Mouse (Mus musculus) brain, adult 2 months (tissue): ENCODE data around the gene Rnf216.

ENCODE experiments used
- DNase-seq: peaks from one replicate; pipeline ENCODE4 v3.0.0; 2011; ENCODE audit warnings: low read depth, low spot score

Rnf216 gene

GRCm38 (mm10) chr5:143101626-143102025 is 11.2 kb downstream of the Rnf216 start:
- DNase-seq, result no peak

- no peak for DNase-seq
These were observed 17.5 kb downstream of the Rnf216 start for GRCm38 (mm10) chr5:143095256-143095655.

DNA sequence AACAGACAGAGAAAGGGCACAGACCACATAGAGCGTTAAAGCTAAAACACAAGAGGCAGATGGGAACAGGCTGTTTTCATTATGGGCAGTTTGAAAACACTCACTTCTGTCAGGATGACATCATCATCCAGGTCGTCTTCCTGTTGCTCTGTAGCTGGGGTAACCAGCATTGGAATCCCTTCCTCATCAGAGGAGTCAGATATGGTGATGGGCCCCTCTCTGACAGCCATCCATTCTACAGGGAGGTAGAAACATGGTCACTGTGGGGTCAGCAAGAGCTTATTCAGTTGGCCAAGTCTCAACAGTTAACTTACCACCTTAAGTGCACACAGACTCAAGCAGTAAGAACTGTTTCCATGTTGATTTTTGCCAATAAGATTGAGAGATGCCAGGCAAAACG is 19.9 kb downstream of the Rnf216 start:
- DNase-seq, result no peak

DNA sequence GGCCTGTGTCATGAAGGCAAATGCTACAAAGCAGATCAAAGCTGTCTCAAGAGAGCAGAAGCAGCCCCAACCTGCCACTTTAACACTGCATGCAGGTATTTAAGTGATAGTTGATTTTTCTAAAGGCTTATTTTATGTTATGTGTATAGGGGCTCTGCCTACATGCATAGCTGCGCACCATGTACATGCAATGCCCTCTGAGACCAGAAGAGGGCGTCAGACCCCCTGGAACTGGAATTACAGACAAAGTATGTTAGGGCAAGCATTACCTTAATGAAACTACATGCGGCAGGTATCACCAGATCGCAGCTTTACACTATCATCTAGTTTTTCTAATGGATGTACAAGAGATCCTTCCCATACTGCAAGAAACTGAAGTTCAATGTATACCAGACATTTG is 27.9 kb downstream of the Rnf216 start:
- peak; percentile 42 for DNase-seq

DNA sequence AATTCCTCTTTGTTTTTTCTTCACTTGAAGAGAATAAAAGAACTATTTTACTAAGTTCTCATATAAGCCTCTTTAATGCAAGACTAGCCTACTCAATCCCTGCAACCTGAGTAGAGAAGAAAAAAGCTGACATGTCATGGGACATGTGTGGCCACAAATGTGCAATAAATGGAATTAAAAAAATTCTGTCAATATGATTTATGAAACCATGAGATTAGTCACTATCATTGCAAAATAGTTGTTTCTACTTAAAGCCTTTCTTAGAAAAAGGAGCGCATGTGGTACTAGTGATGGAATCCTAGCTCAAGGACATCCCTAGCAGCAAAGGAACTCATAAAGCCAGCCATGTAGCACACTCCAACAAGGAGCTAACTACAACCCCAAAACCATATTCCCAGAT is 33.0 kb downstream of the Rnf216 start:
- no peak for DNase-seq

DNA sequence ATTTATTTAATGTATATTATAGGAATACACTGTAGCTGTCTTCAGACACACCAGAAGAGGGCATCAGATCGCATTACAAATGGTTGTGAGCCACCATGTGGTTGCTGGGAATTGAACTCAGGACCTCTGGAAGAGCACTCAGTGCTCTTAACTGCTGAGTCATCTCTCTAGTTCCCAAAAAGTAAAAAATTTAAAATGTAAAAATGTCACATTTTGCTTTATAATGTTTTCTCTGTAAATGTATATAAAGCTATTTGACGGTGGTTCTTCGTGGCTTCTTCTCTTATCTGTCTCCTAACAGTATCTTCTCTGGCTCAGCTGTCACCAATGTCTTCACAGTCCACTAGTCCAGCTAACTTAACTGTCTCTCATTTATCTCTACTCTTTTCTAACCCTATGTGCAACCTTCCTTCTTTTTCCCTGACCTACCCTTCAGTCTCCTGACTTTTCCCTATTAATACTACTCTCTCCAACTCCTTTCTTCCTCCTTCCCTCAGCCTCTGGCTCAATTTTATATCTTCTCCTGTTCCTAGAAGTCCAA is 36.1 kb downstream of the Rnf216 start:
- no peak for DNase-seq

DNA sequence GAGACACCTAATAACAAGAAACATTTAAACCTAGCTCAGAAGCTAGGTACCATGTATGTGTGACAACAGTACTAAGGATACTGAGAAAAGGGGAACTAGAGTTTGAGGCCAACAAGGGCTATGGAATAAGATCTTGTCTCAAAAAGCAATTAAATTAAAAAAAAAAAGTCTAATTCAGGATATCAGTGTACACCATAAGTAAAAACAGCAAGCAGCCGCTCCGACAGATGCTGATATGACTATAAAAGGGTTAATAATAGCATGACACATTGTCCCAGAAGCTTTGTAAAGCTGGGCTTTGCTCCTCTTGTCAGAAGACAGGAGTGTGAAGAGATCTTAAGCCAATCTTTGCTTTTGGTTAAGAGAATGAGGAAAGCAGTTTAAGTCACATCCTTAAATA is 36.8 kb downstream of the Rnf216 start:
- no peak for DNase-seq

DNA sequence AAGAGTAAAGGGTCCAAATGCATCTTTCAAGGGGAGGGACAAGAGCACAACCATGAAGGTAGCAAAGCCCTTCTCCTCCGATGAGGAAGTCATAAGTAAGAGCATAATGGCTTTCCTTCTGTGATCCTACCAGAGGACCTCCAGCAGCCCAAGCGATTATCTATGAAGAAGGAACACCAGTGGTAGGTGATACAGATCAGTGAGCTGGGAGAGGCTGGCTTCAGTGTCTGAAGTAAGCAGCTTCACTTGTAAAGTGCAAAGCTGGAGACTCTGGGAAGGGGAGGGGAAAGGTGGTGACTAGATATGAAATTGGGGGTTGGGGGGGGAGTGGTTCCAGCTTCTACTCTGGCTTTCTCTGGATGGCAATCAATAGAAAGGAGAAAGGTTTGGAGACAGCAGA is 43.7 kb downstream of the Rnf216 start:
- DNase-seq, result no peak

DNA sequence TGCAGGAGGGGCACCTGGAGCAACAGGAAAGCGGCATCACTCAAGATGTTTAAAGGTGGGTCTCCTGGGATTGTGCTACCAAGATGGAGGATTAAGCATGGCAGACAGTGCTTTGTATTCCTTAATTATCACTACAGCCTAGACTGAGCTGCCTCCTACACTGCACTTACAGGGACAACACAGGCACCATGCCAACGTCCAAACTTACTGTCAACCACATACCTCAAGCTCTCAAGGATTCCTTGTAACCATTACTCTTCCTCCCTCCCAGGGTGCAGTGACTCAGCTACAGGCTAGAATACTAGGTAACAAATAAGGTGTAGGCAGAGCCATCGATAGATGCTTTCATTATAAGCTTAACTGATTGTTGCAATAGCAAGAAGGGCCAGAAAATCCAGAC is 44.4 kb downstream of the Rnf216 start:
- DNase-seq, result peak; percentile 42

GRCm38 (mm10) chr5:143066551-143066958 is 46.2 kb downstream of the Rnf216 start:
- DNase-seq, result peak; percentile 92

DNA sequence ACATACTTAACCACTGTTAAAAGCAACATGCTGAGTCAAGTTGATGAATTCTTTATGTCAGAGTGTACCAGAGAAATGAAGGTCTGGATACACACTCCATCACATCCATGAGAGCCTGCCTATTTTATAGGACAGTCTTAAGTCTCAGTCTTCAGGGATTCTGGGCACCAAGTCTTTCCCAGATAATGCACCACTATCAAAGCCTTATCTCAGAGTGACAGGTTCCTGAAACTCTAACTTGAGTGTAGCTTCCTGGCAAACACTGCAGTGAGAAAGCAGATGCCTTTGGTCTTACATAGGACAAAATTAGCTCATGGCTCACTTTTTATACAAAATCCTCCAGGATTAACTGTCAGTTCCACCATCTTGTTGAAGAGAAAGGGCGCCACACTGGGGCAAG is 46.7 kb downstream of the Rnf216 start:
- DNase-seq, result no peak

- DNase-seq, result peak; percentile 72
These were observed 47.6 kb downstream of the Rnf216 start for GRCm38 (mm10) chr5:143065230-143065629.

DNA sequence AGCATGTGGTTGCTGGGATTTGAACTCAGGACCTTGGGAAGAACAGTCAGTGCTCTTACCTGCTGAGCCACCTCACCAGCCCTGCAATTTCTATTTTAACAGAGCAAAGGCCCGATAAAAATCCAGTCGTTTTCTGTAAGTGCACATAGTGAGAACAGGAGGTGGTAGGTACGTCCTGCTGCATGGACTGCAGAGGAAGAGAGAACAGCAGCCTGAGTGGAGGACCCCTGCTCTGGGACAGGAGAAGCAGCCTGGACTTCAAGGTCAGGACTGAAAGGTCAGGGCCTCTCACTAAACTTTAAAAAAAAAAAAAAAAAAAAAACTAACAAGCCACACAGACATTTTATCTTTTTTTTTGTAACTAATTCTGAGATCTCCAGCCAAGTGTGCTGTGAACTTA is 50.5 kb downstream of the Rnf216 start:
- DNase-seq, result no peak

DNA sequence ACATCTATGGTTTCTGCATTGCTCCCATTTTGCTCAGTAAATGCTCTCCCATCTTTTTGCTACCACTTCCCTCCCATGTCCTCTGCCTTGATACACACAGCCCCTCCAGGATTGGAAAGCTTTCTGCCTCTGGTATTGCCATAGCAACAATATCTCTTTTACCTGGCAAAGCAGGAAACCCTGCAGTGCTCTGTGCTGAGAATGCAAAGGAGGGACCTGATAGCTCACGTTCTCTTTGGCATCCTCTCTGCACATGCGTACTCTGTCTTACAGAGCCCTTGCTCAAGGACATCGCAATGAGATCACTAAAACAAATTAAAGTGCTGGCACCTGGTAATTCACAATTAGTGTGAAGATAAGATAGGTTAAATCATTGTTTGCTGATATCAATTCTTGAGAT is 51.3 kb downstream of the Rnf216 start:
- peak; percentile 80 for DNase-seq

GRCm38 (mm10) chr5:143060774-143061385 is 51.9 kb downstream of the Rnf216 start:
- DNase-seq, result no peak

GRCm38 (mm10) chr5:143059958-143060357 is 52.8 kb downstream of the Rnf216 start:
- no peak for DNase-seq

GRCm38 (mm10) chr5:143059182-143059581 is 53.6 kb downstream of the Rnf216 start:
- no peak for DNase-seq

GRCm38 (mm10) chr5:143058675-143059074 is 54.1 kb downstream of the Rnf216 start:
- no peak for DNase-seq

- DNase-seq, result peak; percentile 46
These were observed 54.6 kb downstream of the Rnf216 start for GRCm38 (mm10) chr5:143058208-143058607.

GRCm38 (mm10) chr5:143057753-143058152 is 55.0 kb downstream of the Rnf216 start:
- no peak for DNase-seq

DNA sequence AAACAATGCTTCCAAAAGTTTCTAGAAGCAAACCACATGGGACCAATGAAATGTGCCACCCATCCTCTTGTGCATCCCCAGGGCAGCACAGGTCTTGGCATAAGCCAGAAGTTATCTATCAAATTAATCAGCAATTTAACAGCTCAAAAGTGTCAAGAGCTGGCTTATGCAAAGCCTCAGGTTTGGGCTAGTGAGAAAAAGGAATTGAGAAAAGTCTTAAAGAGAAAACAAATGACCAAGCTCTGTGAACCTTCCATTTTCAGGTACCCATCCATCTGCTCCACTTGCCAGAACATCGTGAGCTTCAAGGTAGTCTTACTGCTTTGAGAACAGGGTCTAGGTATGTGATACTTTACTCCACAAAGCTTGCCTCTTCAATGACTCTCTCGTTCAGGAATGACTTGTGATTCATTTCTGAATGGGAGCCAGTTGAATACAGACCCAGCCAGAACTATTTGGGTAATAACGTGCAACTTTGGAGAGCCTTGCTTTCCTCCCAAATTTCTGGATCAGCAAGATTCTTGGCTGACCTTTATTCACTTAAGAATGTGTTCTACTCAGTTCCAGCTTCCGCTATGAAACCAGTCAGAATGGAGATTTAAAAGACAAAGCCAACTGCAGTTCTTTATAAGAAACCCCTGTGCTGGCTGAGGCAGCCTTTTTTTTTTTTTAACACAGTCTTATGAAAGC is 56.5 kb downstream of the Rnf216 start:
- no peak for DNase-seq

GRCm38 (mm10) chr5:143055501-143056125 is 57.2 kb downstream of the Rnf216 start:
- peak; percentile 65 for DNase-seq

- no peak for DNase-seq
These were observed 58.1 kb downstream of the Rnf216 start for GRCm38 (mm10) chr5:143054703-143055102.
